Mouse (Mus musculus) thymus, adult 18-20 months (tissue): ENCODE results near the gene Kitl.

Experiments used
- DNase-seq, 2 experiments: peaks; one replicate each; pipeline ENCODE4 v3.0.0; 2022; ENCODE audit warnings: mixed read lengths in 2 of 2

The Kitl gene

DNA sequence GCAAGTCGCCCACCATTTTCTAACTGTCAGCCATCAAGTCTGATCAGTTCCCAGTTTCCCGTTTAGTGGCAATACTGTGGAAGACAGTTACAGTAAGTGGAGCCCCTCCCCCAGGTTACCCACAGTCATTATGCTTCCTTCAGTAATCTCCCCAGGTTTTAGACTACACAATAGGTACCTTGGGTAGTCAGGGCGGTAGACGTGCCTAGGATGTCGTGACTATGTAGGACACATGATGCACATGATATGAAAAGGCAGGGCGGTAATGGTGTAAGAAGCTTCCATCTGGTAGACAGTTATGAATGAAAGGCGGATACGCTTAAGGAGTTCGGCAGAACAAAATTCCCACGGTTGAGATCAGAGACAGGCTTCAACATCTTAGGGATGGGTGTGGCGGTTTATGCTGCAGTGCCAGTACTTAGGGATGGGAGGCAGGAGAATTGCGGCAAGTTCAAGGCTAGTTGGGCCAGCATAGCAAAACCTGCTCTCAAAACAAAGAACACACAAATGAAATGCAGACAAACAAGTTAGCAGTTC is 15.6 kb downstream of the Kitl start:
- DNase-seq, result no peak

DNA sequence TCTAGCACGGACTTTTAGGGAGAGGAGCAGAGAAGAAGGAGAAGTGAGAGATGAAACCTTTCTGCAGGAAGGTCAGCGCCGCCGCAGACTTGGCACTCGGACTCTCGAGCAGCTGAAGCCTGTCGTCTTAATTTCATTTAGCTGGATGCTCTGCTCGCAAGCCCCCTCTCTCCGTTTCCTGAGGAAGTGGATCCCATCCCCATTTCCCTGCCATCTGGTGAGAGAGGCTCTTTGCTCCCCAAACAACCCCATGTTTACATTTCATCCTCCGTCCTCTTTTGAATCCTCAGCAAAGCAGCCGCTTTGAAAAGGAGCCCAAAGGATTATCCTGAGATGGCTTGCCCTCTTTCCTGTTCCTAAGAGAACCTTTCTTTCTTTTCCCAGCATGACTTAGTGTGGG is 16.2 kb downstream of the Kitl start:
- DNase-seq, result no peak

DNA sequence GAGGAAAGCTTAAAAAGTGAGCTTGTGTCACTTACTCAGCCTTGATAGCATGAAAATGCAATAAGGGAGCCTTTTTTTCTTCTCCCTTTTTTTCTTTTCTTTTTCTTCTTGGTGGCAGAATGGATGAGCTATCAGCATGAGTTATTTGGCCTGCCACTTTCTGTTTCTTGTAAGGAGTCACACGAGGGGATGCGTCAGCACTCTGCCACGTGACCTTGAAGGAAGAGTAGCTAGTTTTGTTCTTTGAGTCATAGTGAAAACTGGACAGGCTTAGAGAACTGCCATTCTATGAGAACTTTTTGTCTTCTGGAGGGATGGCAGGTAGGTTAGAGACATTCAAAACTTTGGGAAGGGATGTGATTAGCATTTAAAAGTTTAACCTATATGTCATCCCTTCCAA is 17.1 kb downstream of the Kitl start:
- no peak for DNase-seq

DNA sequence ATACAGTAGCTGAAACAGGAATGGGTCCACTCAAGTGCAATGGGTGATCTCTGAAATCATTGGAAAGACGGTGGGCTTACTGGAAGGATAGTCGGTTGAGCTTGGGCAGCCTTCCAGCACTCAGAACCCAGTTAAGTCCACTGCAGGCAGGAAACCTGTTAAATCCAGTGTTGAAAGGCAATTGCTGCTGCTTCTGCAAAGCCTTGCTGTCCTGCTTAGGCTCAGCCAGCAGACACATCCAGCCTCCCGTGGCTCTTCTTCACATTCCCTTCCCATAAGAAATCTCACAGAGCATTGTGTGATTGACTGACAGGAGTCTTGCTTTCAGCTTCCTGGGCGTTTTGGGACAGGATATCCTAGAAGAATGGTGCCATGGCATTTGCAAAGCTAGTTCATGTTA is 20.6 kb downstream of the Kitl start:
- DNase-seq, result no peak

DNA sequence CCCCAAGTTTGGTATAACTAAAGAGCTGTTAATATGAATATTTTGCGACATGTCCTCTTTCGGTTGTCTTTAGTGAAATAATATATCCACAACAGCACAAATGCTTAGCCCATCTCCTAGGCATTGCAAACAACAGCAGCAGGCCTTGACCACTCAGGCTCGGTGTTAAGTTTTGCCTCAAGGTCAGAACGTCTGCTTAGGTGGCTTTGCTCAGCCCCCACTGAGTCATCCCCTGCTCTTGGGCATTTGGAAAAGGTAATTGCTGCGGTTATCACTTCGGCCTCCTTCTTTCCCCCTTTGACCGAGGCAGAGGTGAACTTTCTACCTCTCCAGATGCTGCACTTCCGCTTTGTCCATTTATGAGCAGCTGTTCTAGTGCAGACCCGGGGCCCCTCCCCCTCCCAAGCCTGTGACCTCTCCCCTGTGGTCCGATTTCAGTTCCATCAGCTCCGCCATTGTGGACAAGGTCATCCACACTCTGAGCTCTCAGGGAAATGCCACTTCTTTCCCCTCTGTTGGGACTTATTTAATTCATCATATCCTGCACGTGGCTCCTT is 23.0 kb downstream of the Kitl start:
- DNase-seq, result no peak

DNA sequence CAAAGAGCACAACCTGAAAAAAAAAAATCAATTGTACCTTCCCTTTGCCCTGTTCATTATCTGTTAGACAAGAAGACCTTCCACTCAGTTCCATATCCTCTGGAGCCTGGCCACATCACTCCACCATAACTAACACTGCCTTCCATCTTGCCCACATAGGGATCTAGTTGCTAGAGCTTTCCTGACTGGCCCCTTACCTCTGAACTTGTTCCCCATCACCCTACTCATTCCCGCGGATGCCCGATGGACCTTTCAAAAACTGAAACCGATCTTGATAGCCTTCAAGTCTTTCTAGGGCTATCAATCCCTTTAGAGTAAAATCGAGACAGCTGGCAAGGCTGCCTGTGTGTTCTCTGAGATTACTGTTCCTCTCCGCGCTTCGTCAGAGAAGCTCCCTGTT is 23.6 kb downstream of the Kitl start:
- no peak for DNase-seq

DNA sequence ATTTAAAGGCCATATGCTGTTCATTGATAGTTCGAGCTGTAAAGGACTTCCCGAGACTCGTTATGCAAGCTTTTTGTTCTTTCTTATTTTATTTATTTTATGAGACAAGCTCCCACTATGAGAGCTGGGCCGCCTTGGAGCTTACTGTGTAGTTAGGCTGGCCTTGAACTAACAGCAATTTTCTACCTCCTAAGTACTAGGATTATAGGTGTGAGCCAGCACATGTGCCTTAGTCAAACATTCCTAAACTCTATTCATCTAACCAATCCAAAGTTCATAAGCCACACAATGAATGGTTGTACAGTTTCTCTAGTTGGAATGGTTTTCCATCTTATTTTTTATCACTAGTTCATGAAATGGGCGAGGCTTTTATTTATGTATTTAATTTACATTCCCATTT is 28.3 kb downstream of the Kitl start:
- DNase-seq, result no peak

DNA sequence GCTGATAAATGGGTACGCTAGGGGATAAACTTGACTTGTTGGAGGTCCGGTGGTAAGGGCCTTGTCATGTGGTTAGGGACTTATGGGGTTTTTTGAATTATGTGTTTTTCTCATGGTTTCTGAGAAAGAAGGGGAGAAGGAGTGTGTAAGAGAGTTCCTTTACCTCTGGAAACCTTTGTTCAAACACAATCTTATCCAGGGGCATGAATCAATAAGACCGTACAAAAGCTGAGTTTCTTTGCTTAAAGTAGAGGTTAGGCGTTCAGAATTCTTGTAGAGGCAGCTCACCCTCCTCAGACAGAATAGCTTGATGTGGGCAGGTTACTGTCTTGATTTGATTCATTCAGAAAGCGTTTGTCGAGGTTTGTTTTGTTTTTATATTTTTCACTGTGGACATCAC is 28.7 kb downstream of the Kitl start:
- DNase-seq, result no peak

DNA sequence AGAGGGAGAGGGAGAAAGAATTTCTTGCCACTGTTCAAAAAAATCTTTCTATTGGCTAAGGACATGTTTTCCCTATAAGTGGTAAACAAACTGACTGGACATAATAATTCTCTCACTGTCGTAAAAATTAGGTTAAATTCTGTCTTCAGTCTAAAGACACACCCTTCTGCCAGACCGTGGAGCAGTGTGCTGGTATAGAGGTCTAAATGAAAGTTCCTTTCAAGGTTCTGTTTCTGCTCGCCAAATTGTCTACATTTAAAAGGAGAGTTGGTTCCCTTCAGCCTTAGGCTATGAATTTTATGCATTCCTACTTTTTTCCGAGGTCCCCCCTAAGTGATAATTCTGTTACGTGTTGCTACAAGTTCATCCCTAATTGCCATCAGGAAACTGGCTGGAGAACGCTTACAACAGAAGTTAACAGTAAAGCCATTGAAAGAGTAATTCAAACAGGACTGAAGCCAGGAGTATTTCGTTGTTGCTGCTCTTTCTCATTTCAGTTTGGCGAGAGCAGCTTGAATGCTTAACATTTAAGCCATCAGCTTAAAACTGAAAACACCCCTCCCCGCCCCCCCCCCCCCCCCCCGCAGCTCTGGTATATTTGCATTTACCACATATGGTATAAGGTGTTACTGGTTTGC is 35.8 kb downstream of the Kitl start:
- no peak for DNase-seq

DNA sequence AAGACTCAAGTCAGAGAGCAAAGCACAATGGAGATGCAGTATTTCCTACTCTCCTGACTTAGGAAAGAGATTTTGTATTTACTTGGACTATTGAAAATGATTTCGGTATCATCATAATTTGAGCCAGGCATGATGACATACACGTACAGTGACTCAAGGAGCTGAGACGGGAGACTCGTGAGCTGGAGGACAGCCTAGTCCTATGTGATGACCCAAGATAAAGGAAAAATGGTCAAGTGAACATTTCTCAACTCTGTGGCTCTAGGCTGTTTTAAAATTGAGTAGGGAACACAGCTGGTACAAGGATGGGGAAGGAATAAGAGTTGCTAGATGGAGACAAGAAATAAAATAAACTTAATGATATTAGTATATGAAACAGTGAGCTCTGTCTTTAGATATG is 37.0 kb downstream of the Kitl start:
- DNase-seq, result no peak

DNA sequence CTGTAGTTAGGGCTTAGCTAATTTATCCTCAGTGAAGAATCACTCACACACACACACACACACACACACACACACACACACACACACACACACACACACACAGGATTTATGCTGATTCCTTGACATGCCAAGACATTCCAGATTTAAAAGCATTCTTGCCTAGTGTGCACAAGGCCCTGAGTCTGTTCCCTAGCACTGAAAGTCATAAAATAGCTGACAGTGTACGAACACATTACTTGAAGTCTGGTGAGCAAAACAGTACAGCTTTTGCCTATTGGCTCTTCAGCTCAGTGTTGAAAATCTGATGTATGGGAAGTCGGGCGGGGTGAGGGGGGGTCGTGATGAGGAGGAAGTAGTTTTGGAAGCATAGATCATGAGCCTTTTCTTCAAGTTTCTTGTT is 37.5 kb downstream of the Kitl start:
- no peak for DNase-seq

DNA sequence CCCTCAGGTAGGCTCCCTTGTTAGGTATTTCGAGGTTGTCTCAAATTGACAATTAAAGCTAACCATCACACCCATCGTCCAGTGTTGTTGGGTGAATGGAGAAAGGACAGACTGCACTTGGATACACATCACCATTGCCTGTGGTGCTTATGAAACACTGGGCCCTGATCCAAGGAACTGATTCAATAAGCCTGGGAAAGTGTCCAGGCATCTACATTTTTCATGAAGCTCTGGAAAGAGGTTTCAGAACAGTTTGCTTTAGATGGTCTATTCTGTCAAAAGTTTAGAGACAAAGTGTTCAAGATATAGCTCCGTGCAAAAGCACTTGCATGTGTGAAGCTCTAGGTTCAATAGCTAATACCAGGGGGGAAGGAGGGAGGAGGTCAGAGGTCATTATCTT is 38.6 kb downstream of the Kitl start:
- no peak for DNase-seq

DNA sequence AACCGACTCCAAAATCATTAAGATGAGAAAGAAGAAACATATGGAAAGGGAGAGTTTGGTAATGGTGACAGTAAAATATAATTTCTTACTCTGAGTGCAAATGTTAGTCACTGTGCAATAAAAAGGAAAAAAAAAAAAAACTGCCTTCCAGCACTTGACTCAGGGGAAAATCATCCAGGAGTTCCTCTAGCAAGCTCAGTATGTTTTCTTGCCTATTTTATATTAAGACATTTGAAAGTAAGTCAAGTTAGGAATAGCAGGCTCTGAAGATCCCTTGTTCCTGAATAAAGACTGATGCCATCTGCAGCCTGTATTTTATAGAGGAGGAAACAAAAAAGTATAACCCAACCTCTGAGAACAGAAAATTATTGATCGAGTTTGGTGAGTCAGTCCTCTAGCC is 39.7 kb downstream of the Kitl start:
- DNase-seq, result no peak

DNA sequence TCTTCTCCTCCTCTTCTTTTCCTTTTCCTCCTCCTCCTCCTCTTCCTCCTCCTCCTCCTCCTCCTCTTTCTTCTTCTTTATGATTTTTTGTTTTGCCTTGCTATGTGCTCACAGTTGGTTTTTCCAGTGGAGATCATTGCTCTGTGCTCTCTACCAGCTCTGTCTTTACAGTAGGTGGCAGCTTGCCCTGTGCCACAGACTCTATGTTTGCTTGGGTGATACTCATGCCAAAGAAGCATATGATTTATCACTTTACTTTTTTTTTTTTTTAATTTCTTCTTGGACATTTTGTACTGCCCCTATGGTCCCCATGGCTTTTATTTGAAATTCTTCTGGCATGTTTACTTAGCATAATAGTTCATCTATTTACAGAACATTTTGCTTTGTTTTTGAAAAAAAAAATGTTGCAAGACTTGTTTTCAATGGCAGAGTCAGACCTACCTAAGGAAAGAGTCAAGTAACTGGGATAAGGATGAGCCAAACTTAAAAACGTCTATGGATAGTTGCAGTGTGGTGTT is 41.7 kb downstream of the Kitl start:
- DNase-seq, result no peak

DNA sequence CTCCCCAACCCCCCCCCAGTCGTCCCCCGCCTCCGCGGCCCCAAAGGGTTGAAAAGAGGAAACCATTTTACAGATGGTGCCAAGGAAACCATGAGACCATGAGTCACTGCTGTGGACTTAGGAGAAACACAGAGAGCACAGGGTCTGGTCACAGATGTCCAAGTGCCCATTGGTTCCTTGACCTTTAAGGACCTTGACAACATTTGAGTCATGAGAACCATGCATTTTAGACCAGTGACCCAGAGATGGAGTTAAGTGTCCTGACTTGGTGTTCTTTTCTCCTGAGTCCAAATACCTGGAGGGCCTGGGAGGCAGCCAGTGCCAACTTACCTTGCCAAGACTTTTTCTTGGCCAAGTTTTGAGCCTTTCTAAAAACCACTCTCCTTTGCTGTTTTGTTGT is 43.9 kb downstream of the Kitl start:
- no peak for DNase-seq

DNA sequence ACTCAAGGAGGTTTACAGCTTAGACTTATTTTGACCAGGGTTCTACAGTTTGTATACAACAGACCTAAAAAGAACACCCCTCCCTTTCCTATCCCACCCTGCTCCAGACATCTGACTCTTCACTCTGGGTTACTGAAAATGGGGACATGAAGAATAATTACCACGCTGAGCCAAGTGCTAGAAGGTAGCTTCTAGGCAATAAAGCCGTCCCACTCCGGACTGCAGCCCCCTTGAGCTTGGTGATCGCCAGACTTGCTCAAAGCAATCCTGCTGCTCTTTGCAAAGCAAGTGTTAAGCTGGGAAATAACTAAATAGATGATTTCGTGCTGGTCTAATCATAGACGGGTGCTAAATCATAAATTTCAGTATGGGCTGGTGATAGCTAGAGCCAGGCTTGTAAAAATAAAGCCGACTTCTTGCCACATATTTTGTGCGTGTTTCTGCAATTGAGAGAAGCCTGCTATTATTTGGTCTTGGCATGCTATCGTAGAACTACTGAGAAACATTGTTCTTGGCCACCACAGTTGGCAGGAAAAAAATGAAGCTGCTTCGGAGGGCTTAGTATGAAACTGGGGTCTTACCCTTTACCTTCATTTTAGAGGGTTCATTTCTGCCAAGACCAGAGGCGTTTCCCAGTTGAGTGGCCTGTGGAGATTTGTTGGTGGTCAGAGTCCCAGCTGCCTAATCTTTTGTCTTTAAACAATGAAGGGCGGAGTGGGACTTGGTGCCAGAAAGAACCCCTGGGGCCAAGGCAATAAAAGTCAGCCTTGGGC is 50.3 kb downstream of the Kitl start:
- DNase-seq, result no peak

DNA sequence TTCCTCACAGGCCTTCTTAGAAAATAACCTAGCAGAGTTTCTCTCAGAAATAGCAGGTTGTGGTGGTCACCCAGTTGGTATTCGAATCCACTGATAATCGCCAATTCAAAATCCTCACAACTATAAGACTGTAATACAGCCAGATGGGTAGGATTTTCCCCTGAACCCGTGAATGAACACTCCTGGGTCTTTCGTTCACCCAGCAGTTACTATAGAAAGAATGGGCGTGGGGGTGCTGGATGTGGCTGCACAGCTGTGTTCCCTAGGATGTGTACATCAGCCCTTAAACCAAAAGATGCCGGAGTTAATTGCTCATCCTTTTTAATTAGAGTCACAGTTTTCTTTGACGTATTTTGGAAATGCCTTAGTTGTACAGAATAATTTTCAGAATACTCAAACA is 50.9 kb downstream of the Kitl start:
- DNase-seq, result no peak

DNA sequence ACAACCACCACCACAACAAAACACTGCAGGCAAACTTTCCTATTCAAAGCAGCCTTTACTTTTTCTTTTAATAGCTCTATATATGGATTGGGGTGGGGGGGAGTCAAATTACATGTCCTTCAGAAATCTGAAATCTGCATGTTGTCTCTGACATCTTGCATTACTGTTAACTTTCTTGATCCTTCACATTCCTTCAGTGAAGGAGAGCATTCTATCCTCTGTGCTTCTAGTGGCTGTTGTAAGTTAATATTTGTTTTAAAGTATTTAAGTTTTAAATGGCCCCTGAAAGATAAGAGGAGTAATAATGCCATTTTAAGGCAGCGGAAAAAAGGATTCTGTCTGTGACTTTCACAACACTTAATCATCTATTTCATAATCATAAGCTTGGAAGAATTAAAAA is 57.2 kb downstream of the Kitl start:
- no peak for DNase-seq

DNA sequence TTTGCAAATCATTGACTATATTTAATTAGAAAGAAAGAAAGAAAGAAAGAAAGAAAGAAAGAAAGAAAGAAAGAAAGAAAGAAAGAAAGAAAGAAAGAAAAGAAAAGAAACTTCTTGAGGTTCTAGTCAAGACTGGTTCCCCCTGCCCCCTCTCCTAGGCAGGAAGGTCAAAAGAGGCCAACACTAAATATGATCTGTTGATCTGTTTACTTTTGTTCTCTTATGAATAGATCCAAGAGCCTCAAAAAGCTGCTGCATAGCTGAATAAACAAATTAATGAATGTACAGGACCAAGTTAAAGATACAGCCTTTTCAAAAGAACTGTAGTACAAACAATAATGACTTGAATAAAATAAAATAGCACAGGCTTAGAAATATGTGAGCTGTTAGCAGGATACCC is 57.7 kb downstream of the Kitl start:
- DNase-seq, result no peak

DNA sequence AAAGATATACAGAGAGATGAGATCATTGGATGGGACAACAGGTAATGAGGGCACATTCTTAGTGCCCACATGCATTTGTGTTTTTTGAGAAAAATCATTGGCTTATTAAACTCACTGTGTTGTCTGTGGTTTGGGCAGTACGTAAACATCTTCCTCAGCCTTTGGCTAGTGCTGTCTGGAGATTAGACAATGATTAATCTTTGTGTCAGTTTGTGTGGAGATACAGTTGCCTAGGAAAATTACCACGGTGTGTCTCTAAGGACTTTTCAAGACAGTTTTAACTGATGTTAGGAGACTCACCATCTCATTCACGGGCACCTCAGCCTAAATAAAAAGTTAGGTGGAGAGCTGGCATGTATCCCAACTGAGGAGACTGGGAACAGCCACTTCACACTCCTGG is 85.7 kb downstream of the Kitl start:
- no peak for DNase-seq

DNA sequence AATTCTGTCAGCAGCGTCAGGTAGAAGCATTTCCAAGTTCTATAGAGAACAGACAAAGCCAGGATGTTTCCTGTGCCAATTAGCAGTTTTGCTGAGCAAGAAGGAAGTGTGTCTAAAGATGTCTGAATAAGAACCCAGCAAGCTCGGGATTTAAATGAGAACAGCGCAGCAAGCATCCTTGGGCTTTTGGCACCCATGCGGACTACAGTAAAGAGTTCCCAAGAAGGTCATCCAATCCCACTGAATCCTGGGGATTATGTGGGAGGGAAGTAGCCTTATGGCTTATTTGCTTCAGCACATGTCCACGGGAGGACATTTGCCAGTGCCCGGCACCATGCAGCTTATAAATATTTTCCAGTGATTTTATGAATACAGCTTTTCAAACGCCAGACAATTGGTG is 95.8 kb downstream of the Kitl start:
- DNase-seq, result no peak

DNA sequence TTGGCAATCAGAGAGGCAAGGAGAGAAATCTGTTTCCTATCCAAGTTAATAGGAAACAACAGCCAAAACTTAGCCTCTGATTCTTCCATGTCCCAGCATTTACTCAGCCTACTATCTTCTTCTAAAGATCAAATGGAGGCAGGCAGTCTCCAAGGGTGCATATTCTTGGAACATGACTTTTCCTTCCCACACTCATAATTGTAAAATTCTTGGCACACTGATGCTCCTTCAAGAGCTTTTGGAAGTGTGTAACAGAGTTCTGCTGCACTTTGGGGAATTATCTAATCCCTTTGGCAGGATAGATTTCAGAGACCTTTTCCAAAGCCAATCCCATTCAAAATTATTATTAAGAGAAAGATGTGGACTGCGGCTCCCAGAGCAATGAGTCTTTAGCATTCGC is 100.1 kb downstream of the Kitl start:
- no peak for DNase-seq

DNA sequence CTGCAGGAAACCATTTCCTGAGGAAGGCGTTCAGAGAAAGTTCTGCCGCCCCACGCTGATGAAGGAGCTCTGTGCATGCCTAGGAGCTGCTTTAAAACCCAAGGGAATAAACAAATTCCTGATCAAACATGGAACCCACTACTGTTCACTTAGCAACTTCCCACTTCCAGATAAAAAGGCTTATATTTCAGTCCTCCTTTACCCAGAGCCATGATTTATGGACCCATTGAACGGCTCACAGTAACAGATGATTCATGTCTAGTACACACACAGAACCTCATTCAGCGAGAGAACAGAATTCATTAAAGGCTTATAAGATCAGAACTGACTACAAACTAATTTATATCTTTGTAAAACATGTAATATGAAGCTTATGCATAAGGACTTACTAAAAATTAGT is 109.0 kb downstream of the Kitl start:
- DNase-seq, result no peak
